Mouse (Mus musculus) mesoderm, embryonic 11.5 days (tissue): ENCODE data around the gene Galntl6.
A peak's percentile ranks its signal among the peaks of the same experiment; 100 is the strongest.
"Not testable (repeated sequence)": the region's sequence is repeated elsewhere in the genome, so short reads cannot be mapped to it uniquely, and the experiment has no call there.

Experiments
- DNase-seq: peaks from one replicate; pipeline ENCODE4 v3.0.0-alpha.2; 2012; ENCODE audit warnings: low read depth, low spot score

Galntl6 gene

DNA sequence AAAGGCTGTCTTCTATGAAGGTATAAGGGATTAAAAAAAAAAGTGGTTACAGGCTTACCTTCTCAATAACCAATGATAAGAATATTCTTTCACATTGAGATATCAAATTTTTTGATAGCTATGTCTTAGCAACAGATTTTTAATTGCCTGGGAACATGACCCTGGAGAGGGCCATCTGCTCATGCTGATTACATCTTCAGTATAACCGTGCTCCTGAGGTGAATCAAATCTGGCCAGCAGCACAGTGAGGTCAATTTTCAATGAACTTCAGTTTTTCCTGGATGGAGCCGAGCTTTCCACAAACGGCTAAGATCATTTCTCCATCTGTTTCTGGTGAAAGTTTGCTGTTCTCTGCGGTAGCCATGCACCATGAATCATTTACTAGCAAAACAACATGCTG, 306.0 kb downstream of the Galntl6 start:
- no peak for DNase-seq

DNA sequence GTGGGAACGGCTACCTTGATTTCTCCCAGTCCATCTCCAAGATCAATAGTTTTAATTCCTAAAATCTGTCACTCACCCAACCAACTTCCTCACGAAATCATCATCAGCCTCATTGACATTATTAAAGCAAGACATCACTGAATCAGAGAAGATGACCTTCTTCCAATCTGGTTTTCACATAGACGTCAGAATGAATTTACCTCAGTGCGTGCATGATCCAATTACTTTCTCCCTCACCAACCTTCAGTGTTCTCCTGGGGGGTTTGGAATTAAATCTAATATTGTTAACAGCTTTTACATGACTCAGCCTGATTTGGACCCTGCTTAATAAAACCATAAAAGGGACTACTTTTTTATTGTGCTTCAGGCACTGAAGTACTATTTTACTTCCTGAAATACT, 307.7 kb downstream of the Galntl6 start:
- no peak for DNase-seq

DNA sequence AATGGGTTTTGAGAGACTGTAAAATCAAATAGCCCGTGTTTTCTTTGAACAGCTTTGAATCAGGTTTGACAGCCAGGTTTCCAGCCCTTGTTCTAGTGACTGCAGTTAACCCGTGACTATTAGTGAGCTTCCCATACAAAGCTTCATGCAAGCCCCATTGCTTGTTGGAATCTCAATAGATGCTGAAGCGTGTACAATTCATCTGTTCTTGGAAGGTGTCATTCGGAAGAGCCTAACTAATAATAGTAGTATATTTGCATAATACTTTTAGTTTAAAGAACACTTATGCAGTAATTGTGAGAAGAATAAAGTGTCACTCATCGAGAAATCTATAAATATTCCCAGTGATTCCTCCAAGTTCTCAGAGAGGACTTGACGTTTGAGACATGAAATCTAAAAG, 314.6 kb downstream of the Galntl6 start:
- no peak for DNase-seq

DNA sequence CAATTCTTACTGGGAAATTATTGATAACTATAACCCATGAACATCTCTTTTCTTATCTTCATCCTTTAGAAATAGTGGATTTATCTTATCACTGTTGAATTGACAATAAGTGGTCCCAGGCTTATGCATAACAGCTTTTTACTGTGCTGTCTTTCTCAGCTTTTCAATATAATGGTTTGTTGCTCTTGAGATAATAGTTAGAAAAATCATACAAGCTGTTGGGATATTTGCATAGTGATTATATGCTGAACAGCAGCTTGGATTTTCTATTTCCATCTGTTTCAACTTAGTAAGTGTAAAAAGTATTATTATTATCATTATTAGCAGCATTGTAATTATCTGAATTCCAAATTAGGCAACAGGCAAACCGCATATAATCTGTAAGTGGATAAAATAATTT, 337.1 kb downstream of the Galntl6 start:
- no peak for DNase-seq

DNA sequence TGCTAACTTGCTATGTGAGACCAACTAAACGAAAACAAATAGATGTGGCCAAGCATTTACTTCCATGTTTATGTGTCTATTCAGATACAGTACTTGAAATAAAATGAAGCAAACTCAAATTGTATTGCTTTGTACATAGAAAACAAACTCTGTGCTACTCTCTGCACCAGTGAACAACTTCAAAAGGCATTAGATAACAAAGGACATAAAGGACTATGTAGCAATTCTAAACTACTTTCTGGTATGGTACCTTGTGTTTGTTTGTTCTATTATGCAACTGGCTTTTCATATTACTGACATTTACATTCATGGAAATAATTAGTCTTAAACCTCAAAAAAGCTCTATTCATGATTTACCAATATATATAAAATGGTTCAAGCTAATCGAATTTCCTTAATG, 344.4 kb downstream of the Galntl6 start:
- DNase-seq = no peak

DNA sequence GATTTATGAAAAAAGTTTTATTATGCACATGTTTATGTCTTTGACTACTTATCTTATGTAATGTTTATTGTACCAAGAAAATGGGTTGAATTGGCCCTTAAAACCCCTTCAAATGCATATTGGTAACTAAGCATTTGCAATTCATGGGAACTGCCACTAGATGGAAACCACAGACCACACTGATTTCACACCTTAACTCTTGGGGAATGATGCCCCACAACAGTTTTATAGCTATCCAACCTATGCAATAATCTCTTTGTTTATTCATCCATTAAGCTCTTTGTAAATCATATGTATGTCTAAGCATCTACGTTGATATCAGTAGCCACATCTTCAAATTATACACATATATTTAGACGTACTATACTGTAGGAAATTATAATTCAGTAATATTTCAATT, 346.3 kb downstream of the Galntl6 start:
- peak; percentile 48 for DNase-seq

DNA sequence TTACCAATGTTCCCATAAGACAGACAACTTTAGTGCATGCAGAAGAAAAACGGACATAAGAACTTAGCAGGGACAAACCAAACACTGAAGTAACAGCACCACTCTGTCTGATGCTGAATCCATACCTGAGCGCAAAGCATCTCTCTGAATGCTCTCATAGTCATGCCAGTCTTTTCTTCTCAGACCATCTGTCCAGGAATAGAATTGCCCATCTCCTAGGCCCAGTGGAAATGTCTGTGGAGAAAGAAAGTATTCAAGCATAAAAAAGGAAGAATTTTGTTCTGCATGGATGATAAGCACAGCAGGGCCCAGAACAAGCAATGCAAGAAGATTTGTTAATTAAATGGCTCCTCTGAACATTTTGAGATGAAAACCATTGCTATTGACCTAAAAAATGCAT, 376.7 kb downstream of the Galntl6 start:
- DNase-seq = no peak

DNA sequence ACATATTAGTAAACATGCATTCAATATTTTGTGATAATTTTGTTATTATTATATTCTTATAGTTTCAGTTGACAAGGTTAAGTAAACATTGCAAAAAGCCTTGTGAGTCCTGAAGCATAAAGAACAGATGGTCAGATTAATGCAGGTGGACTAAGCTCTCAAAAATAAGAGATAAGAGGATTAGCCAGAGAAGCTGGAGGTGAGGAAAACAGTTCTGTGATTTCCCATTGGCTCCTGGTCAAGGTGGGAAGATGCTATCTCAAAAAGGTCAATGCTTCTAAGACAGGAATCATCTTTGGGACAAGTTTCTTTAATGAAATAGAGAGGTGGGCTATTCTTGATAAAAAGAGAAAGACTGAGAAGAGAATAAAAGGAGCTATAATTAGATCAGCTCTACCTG, 377.8 kb downstream of the Galntl6 start:
- no peak for DNase-seq

DNA sequence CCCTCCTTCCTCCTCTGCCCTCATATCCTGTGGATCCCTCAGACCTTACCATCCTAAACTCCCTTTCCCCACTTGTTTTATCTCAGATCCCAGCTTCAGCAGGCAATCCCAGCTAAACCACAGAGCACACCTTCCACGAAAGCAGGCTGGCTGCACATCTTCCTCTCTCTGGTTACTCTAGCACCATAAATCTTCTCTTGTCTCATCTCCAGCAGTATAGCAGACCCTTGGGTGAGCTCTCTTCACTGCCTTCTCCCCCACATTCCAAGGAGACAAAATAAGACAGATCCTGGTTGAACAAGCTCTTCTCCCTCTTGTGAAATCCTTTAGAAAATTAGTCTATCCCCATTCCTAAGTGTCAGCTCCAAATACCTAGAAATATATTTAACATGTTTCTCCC, 389.0 kb downstream of the Galntl6 start:
- no peak for DNase-seq

DNA sequence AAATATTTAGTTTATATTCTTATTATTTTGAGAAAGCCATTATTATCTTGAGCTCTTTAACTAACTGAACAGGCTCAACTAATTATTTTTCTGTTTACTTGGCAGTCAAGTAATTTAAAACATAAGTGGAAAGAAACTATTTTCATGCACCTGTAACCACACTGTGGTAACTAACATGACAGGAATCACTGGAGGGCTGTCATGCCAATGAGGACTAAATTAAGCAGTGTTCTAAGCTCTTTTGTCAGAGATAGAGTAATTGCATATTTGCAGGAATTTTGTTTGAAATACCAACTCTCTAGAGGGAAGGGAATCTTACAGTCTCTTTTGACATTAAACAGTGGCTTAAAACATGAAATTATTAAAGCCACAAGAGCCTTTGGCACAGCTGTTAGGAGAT, 390.5 kb downstream of the Galntl6 start:
- DNase-seq = no peak

DNA sequence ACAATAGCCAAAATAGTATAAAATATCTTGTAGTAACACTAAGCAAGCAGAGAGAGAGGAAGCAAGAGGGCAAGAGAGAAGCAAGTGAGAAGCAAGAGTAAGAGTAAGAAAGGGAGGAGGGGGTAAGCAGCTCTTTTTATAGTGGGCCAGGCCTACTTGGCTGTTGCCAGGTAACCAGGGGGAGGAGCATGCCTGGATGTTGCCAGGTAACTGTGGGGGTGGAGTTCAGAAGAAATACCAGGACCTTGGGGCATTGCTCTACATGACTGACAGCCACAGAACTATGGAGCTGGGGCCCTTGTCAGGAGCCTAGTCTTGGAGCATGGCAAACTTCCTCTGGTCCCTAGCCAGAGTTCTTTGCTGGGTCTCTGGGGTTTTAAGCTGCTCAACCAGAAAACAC, 401.9 kb downstream of the Galntl6 start:
- no peak for DNase-seq

DNA sequence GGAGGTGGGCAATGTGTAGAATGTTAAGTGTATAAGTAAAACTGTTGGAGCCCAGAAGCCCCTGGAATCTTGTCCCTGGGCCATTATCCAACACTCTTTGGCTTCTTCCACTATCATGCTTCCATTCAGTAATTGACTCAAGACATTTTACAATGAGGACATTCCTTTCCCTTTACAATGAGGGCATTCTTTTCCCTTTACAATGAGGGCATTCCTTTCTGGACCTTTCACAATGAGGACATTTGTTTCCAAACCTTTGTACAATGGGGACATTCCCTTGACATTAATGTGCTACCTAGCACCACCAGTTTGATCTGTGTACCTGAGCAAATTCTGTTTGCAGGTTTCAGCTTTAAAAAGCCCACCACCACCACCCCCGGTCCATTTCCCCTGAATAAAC, 403.4 kb downstream of the Galntl6 start:
- DNase-seq = no peak

DNA sequence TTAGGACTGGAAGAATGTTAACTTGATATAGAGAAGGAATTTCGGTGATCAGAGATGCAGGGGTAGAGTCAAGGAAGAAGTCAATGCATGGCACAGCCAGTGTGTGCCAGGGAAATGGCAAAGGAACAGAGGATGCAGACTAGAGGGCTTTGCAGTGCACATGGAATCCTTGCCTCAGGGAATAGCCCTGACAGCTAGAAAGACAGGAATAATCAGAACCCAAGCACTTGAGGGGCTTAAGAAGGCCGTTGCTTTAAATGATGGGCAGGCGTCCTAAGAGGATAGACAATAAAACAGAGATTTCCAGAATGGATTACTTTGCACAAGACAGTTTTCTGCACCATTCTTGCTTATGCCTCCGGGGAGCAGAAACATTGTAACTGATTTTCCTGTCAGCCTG, 425.3 kb downstream of the Galntl6 start:
- DNase-seq = peak; percentile 19

DNA sequence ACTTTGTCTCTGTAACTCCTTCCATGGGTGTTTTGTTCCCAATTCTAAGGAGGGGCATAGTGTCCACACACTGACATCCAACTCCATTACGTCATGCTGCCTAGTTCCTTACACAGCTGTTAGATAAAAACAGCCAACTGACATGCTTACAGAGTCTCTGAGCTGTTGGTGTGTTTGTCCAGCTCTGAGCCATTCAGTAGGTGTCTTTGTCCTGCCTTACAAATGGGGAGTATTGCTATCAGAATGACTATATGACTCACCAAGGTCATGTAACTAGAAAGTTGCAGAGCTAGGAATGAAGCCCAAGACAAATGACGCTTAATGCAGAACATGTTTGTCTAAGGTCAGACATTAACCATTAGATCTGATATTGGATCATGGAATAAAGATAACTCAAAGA, 449.1 kb downstream of the Galntl6 start:
- not testable (repeated sequence) for DNase-seq

DNA sequence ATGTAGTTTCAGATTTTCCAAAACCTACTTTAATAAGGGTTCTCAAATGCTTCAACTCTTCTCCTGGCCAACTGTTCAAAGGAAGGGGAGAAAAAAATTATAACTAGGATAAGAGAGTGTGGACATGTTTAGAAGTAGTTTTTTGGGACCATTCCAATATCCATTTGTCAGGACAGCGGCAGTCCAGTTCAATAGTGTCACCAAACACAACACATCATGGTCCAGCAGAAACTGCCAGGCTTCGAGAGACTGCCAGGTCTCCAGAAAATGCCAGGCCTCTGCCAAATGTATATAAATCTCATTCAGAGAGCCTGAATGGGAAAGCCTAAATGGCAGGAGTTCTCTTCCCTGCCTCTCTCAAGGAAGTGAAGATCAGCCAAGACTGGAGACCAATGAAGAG, 469.7 kb downstream of the Galntl6 start:
- no peak for DNase-seq

DNA sequence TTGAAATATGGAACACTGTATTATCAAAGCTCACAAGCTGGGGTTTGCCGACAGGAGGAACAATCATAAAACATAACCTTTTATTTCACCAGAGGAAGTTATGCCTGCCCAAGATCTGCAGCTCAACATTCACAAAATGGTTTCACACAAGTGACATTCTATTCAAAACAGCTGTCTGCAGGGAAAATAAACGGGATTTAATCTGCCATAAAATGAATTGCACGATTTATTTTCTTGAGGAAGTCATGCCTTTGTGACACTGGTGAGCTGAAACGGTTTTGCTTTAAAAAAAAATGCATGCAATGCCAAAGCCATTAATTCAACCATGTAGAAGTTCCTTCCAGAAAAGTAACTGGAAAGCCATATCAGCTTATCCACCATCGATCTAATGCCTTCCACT, 494.0 kb downstream of the Galntl6 start:
- peak; percentile 7 for DNase-seq

DNA sequence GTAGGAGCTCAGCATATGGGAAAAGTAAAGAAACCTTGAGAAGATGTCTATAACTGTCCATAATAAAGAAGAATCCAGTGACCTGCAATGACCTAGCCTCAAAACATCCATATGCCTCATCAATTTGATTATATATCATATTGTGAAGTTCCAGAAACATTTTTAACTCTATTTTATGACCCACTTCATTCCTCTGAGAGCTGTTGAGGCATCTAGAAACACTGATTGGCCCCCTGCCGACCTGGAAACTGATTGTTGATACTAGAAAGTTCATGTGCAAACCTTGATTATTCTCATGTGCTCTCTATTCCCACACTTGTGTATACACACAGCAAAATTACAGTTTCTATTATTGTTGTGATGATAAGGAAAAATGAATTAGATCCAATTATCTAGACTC, 494.9 kb downstream of the Galntl6 start:
- DNase-seq = no peak

DNA sequence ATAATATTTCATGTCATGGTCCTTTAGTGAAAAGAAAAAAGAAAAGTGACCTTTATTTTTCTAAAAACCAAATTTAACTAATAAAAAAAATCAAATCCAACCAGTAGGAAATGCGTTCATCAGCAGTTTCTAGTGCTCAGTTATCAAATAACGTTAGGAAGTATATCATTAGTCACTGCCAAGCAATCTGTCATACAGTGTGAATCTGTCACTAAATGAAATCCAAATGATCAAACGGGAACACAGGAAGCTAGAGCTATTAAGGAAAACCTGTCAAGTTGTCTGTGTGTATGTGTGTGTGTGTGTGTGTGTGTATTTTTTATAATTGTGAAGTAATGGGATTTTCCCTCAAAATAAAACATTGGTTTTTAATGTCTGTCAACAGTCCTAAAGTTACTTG, 515.9 kb downstream of the Galntl6 start:
- no peak for DNase-seq

DNA sequence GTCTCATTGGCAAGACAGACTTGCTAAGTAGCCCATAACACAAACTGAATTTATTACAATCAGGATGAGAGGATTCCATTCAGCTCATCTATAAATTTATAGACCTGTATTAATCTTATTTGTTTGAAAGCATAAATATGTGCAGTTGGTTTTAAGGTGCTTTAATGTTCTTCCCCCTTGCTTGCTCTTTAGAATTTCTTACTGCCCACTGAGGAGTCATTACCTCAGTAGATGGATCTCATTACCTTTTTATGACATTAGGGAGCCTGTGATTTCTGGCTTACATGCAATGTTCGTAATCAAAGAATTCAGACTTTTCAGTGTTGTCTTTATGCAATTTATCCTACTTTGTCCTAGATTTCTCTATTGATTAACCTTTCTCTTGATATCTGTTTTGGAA, 516.6 kb downstream of the Galntl6 start:
- no peak for DNase-seq

DNA sequence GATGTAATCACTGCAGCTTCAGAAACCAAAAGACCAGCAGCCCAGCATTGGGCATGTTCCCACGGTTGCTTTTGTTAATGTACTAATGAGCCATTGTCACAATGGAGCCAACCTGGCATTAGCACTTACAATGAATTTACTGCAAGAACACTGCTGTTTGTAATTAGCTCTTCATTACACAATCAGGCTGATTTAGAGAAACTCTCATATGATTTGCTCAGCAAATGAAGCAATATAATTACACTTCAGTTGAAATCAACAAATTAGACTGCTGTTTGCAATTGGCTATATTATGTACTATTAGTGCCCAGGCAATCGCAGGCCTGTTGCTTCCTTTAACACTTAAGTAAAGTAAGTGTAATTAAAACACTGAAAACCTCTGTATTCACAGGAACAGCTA, 540.1 kb downstream of the Galntl6 start:
- DNase-seq = no peak

DNA sequence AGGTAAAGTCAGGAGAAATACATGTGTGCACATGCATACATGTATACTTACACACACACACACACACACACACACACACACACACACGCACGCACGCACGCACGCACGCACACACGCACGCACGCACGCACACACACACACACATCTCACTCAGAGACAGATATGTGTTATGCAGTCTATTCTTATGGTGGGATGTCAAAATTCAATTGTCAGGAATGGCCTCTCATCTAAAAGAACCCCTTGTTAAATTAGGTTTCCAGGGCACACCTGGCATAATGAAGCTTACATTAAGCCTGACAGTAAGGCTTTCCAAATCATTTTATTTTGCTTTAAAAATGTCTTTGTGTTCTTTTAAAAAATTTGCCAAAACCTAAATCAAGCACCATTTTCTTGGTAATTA, 540.5 kb downstream of the Galntl6 start:
- no peak for DNase-seq

DNA sequence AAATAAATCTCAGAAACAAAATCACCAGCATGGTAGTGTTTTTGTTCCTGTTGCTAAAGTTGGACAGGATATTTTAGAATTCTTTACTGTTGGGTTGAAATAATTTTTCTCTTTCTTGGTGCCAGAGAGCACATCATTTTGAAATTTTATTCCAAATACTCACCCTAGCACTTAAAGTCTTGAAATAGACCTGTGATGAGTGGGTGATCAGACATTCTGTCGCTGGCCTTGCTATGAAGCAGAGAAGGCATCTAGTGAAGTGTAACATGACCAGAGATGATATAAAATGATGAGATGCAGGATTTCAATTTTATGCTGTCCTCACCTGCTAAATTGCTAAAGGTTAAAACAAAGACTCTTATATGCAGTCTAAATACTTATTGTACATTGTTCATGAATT, 581.3 kb downstream of the Galntl6 start:
- no peak for DNase-seq

DNA sequence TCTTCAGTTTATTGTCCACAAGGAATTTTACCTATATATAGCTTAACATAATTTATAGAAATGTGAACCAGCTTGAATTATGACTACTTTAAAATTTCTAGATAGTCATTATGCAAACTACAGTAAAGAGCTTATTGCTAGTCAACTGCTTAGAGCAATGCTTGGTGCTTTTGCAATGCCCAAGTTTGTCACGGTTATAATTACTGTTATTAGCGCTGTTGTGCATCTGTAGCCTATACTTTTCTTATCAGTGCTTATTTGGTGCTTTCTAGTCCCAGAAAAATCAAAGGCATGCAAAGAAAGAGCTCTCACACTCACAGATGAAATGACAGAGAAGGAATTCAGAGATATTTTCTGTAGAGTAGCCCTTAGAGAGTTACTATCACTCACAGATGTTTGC, 599.0 kb downstream of the Galntl6 start:
- no peak for DNase-seq

DNA sequence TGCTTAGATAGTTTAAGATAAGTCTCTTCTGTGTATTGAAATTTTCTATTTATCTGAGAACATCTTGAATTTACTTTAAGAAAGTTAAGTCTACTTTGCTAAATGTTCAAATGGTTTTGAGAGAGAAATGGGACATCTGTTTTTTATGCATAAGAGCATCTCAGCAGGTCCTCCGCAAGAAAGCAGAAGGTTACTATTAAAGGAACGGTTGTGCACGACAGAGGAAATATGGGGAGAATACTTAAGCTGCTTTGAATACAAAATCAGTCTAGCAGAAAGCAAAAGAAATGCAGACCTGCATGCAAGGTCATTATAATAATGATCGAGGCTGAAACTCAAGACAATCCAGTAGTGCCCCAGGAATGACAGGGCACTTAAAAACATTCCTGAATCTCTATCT, 621.0 kb downstream of the Galntl6 start:
- DNase-seq = no peak

DNA sequence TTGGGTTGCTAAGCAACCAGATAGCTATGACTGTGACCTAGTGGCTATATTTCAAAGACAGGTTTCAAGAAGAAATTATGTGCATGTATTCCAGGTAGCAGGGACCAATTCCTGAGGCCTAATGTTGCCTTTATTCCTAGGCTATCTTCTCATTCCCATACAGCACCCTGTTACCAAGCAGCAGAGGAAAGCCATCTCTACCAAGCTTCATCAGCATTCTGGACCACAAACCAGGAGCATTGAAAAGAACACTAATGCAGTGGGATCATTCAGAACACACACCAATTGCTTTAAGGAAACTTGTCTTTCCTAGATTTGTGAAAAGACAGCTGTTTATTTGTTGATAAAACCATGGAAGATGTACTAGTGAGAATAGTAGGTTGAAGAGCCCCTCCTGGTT, 622.4 kb downstream of the Galntl6 start:
- no peak for DNase-seq
